Mouse (Mus musculus) c-Kit-positive CD71-negative TER-119-negative erythroid progenitor cells, embryonic 14.5 days (primary cell): Measurements from ENCODE around the gene Cyct.
A peak's percentile ranks its signal among the peaks of the same experiment; 100 is the strongest.

Source experiments
- DNase-seq: peaks from one replicate; pipeline ENCODE4 v3.0.0-alpha.2; 2013; ENCODE audit warnings: low read depth

Gene Cyct

DNA sequence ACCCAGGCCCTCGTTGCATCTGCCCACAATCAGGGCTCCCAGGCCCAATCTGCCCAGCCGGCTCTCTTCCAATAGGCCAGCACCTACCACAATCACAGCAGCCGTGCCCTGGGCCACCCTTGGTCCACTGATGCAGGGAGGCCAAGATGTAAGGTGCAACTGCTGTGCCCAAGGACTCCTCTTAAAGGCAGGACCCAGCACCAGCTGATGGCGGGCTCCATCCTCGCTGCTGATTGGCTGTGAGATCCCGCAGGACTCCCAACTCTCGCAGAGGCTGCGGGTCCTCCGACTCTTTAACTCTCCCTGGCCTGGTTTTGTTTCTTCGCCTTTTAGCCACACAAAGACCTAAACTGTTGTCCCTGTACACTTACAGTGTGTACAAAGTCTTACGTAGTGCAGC is at the start of gene Cyct:
Gene Cyct, minus strand, starts transcription at position 225 of the 400 bp plus-strand sequence.
- no peak for DNase-seq

DNA sequence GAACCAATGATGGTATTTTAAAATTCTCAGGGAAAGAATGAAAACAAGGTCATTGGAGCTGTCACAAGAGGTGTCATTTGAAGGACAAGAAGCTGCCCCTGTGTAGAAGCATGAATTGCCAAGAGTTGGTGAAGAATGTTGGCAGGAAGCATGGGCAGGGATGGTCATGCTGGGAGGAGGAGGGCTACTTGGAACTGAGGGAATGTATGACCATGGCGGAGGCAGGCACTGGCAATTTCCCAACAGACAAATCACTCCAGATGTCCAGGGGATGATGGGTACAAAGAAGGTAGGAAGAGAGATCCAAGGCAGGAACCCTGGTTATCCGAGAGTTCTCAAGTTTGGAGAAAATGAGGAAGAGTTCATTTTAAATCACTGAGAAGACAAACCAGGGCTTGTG is 49.7 kb upstream of the Cyct start:
- DNase-seq = no peak

DNA sequence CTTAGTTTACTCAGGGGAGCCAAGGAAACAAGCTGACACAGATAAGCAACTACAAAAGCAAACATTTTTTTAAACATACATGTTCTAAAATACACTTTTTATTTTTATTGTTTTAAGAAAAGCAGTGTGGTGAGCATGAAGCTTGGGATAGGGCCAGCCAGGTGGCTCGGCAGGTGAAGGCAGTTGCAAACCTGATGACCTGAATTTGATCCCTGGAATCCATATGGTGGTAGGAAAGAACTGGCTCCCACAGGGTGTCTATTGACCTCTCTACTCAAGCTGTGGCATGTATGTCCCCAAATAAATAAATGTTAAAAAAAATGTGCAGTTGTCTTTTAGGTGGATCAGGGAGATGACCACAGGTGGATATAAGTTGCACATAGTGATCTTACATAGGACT is 49.3 kb upstream of the Cyct start:
- no peak for DNase-seq

DNA sequence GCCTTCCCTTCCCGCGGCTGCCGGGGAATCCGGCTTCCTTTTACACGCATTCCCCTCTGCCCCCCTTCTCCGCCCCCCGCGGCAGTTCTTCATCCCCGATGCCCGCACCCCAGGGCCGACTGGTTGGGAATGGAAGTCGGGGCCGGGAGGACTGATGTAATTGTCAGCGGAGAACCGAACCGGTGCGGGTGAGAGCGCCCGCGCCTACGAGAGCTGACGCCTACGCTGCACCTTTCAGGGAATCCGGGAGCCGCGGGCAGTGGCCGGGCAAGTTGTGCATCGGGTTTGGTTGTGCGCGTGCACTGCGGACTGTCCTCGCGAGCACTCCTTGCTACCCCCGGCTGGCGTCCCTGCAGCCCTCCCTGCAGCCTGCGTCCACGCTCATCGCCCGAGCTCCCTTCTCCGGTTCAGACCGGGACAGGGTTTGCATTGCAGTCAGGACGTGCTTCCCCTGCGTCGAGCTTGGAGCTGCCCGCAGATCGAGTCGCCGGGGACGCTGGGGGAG is 46.7 kb upstream of the Cyct start:
- DNase-seq = no peak

DNA sequence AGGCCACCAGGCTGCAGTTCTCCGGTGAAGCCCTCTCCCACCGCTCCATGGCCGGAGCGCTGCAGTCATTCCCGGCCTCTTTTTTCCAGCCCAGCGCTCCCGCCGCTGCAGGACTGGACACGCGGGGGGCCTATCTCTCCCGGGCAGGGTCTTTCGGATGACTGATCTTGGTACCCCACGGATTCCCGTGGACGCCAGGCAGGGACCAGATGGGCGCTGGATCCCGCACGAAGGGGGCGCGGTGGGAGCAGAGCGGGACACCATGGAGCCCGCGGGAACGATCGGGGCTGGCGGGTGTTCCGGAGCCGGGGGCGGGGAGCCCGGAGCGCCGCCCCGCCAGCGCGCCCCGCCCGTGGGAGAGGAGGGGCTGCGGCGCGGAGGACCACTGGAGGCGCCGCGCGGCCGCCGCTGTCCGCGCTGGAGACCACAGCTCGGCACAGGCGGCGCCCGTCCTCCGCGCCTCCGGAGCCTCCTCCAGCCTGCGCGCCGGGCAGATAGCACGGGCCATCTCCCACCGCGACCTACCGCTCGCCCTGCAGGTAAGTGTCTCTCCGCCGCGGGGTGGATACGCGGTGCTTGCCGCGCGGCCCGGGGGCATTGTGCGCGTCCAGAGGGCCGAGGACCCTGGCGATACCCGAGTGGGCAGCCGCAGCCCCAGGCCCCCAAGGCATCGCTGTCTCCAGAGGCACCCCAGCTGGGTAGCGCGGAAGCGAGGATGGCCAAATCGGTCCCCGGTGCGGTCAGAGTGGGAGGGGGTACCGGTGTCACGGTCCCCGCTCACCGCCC is 46.1 kb upstream of the Cyct start, which contains the start of gene Osbpl6:
Gene Osbpl6, plus strand, starts transcription at position 358 of the 786 bp plus-strand sequence.
- DNase-seq = no peak

DNA sequence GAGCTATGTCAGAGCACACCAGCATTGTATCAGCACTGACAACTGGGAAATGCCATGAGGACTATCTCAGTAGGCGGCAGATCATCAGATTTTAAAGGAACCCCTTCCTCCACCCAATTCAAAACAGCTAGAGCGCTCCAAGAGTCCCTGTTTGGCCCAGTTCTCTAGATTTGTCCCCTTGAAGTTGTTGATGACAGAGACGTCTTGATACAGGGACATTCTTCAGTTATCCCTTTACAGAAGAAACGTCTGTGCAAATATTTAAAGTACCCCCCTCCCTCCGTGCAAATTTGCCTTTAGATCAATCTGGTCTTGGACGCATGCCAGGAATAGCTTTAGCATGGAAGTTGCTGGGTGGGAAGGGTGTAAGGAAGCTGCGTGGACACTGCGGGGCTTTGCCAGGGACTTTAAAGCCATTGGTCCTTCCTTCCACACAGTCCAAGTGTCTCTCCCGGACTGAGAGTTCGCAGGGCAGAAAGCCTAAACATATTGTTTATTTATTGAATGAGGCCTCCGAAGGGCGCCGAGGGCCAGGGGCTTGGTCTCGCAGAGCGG is 45.4 kb upstream of the Cyct start:
- DNase-seq = no peak

DNA sequence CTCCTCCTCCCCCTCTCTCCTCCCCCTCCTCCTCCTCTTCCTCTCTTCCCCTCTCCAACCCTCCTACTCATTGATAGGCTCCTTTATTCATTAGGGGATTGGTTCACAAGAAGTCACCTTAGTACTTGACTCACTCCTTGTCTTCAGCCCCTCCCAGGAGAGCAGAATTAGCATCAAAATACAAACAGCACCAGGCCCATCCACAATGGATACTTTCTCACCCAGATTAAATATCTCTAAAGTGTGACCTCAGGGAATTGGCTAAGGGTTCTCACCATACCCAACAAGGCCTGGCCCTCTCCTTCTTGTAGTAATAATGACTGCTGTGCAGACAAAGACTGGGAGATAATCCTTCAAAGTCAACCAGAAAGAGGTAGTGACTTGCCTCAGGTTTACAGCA is 39.9 kb upstream of the Cyct start:
- DNase-seq = no peak

DNA sequence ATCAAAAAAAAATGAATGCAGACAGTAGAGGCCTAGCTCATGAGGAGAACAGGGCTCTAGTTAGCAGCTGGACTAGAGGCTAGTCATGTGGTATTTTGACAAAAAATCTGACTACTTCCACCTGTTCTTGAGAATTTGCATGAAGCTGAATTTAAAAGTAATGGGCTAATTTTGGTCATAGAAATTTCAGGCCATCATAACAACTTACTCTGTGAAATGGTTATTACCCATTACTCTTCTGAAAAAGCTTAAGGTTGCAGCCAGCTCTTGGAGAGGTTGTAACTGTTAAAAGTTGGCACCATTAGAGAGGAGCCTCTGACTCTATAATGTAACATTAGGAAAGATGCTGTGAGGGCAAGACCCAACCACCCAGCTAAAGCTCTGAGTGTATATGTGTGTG is 26.3 kb upstream of the Cyct start:
- no peak for DNase-seq

DNA sequence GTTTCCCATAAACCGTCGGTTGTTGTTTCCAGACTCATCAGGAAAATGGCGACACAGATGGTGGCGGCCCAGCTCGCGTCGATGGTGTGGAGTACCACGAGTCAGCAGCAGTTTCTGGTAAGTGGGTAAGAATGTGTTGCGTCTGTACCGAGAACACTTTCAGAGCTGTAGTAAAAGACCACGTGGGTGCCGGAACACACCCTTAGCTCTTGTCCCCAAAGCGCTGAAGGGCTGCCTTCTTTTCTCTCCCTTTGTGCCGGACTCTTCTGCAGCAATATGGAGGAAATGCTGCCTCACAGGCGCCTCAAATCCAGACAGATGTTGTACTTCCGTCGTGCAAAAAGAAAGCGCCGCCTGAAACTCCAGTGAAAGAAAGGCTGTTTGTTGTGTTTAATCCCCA is 18.4 kb upstream of the Cyct start:
- no peak for DNase-seq

DNA sequence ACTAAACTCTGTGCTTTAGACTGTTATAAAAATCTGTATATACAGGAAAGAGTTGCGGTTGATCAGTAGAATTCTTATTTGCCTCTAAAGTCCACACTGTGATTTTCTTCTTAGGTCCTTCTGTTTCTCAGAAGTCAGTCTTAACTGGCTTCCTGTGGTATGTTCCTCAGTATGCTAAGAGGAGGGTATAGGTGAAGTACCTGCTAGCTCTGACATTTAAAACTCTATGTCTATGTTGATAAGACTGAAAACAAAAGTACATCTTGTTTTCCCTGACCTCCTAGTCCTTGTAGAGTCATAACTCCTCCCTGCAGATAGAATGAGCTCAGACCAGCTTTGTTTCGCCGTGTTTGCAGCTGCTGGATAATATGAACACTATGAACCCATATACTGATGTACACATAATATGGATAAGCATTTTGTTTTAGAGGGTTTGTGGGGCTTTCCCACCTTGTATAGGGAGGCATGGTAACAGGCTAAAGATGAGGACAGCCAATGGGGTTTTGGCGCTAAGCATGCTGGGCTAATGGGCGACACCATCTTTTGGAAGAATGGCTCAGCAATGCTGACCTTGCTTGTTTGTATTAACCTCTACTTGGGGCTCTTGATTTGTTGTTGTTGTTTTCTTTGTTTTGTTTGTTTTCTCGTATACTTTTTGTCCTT is 14.4 kb upstream of the Cyct start:
- DNase-seq = no peak

DNA sequence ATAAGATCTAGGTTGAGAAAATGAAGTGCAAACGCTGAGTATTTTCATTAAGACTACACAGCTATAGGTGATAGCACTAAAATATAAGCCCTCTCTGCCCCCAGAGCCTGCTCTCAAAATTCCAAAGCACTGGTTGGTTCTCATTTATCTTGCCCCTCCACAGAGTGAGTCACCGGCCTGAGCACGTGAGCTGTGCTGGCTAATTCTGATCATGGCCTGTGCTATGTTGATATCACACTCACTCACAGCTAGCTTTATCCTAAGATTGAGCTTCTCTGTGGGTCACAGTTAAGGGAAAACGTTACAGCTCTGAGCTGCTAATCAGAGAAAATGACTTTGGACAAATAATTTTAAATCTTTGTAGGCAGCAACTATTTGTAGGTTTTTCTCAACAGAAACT is 12.0 kb upstream of the Cyct start:
- DNase-seq = no peak

DNA sequence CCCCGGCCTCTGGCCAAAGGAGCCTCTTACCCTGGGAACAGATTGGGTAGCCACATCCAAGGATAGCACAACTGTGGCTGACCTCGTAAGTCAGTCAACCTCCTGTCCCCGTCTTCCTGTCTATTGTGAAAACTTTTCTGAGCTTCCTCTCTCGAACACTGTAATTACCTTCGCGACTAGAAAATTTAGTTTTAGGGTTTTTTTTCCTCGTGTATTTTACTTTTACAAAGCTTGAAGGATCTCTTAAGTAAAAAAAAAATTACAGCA is 10.3 kb upstream of the Cyct start:
- DNase-seq = no peak

DNA sequence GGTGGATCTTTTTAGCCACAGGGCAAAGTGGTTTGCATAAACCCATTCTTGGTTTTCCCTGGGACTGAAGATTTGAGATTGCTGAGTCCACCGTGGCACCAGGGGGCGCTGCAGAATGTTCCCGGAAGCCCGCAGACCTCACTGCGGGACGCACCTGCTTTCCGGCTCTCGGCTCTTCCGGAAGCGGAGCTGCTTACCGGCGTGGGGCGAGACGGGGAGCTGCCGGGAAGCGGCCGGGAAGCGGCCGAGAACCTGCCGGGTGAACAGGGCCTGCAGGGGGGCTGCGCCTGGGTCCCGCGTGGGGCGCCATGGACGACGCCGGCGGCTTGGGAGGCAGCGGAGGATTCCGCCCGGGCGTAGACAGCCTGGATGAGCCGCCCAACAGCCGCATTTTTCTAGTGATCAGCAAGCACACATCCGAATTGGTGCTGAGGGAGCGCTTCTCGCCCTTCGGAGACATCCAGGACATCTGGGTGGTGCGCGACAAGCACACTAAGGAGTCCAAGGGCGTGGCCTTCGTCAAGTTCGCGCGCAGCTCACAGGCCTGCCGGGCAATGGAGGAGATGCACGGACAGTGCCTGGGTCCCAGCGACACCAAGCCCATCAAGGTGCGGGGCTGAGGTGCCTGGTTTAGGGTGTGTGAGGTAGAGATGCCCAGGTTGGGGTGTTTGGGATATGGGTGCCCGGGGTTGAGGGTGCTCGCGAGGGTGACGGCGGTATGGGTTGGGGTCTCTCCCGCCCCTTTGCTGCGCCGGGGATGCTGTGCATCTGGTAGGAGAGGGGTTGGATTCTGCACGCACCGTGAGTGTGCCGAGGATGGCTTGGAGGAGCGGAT is 9.8 kb upstream of the Cyct start, which contains the start of gene Rbm45:
Gene Rbm45, plus strand, starts transcription at position 164 of the 835 bp plus-strand sequence.
- peak; percentile 73 for DNase-seq

DNA sequence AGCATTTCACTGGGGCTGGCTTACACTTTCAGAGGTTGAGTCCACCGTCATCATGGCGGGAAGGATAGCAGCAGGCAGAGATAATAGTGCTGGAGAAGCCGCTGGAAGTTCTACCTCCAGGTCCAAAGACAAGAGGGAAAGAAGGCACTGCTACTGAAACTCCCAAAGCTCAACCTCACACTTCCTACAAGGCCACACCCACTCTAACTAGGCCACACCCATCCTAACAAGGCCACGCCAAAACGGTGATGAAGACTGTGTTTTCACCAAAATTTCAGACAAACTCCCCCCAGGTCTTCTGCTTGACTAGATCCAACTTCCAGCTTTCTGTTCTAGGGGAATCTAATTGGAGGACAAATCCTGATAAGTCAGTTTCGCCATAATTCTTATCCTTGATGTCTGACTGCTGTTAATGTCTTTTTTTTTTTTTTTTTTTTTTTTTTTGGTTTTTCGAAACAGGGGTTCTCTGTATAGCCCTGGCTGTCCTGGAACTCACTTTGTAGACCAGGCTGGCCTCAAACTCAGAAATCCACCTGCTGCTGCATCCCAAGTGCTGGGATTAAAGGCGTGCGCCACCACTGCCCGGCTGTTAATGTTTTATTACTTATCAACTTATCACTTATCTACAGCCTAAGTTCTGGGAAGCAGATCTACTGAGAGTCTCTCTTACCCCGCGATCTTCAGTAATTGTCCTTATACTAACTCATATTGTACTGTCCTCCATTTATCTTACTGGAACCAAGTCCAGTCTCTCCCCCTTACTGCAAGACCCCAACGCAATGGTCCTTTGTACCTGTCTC is 8.8 kb upstream of the Cyct start:
- DNase-seq = no peak

DNA sequence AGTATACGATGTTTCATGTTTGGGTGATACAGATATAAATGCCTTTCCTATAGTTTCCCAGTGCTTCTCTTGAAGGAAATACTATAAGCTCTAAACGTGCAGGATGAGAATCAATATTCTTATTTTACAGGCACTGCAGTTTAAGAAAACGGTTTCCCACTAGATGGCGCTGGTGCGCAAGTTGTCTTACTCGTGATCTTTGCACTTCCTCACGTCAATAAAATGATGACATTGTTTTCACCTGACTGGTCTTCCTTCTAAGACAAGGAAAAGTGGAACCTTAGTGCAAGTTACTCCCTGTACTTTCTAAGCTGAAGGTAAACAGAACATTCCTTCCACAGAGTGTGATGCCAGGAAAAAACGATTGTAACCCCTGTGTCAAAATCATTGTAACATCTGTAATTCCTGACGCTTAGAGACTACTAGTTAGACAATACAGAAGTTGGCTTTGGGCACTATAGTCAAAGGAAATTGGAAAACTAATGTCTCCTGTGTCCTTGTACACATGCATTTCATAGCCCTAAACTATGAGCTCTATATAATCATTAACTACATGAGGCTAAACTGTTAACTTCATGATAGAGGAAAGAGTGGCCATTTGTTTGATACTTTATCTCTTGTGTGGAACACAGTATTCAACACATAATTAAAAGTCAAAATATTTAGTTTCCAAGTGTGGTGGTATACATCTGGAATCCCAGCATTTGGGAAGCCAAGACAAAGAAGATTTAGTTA is 7.1 kb upstream of the Cyct start:
- peak; percentile 79 for DNase-seq

DNA sequence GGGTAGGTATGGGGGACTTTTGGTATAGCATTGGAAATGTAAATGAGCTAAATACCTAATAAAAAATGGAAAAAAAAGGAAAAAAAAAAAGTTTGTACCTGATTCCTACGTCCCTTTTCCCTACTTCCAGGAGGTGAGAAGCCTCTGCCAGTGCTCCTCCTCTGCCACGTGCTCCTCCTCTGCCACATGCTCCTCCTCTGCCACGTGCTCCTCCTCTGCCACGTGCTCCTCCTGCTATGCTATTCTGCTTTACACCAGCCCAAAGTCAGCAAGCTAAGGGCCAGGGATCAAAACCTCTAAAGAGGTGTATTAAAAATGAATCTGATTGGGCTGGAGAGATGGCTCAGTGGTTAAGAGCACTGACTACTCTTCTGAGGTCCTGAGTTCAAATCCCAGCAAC is 5.6 kb upstream of the Cyct start:
- no peak for DNase-seq

DNA sequence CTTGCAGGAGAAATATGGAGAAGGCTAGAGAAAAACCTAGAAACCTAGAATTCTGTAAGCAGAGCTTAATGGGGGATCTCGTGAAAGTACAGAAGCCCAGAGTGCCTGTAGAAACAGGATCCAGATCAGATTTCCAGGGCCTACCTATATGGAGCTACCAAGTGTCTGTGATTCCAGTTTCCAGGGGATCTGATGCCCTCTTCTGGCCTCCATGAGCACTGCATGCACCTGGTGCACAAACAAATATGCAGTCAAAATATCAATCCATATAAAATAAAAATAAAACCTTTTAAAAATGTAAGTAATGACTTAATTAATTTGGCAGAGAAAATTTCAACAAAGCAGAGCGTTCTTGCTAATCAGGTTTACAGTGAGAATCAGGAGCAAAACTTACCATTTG is 1.9 kb upstream of the Cyct start:
- no peak for DNase-seq

DNA sequence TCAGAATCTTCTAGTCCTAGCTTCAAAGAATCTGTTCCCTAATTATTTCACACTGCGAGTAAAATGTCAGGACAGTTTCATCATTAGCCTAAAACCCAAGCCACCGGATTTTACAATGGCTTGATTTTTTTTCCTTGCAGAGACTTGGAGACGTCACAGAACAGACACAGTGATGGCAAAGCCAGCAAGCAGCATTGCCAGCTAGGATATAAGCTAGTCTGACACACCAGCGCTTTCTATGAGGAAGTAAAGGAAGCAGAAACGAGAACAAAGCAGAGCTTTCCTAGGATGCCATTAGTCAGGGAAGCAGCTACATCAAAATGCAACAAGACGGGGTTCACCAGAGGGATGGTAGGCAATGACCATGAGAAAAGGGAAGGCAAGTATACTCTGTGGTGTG is 12.4 kb downstream of the Cyct start:
- DNase-seq = no peak

DNA sequence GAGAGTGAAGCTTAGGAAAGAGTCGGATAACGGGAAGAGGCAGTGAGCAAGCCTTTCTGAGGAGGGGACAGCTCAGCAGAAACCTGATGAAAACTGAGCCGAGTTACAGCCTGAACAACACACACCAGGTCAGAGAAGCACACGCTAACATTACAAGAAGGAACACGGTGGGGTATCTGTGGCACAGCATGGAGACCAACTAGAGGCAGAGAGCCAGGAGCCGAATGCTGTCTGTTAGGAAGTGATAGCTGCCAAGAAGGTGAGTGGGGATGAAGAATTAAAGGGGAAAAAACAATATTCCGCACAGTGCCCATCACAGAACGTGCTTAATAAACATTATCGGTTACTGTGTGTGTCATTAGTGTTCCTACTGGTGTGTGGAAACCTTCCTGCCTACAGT is 18.1 kb downstream of the Cyct start:
- DNase-seq = no peak

DNA sequence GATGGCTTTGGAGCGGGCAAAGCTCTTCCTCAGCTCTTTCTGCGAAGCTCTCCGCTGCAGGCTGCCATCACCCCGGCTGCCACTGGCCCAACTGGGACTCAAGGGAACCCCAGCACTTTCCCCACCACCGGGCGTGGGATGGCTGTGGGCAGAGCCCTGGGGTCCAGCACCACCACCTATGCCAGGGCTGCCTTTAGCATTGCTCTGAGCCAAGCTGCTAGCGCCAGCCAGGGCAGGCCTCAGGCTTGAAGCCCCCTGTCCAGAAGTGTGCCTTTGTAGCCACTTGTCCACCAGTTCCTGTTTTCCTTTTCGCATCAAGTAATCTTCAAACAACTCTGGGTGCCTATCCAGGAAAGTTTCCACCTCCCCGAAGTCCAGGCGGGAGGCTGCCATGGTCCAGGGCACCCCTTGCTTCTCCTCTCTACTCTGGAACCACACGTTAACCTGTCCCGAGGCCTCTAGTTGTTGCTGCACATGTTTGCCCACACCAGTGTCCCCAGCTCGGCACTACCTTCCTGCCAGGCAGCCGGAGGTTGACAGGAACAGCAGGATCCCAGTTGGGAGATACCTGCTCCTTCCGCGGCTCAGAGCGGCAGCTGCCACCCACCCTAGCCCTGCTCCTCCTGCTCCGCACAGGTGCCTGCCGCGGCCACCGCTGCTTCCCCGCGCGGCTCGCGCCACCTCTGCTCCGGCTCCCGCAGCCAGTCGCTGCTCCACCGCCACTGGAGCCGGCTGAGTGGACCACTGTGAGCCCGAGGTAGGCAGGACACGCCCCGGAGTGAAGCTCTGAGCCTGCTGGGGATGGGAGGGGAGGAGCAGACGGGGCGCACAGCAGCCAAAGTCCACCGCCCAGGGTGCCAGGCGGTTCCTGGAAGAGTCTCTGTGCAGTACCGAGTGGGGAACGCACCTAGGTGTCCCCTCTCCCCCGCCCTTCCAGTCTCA is 21.8 kb downstream of the Cyct start, which contains the start of gene Pde11a:
Gene Pde11a, minus strand, starts transcription at position 560 of the 942 bp plus-strand sequence.
- no peak for DNase-seq
